Mouse (Mus musculus) heart, postnatal 0 days (tissue): ENCODE data around the gene Rpl26. TPM values are rescaled to one million over a fixed set of nuclear protein-coding genes. Genes with fewer than 3 reads are reported as not detected.
"Not testable (repeated sequence)": the region's sequence is repeated elsewhere in the genome, so short reads cannot be mapped to it uniquely, and the experiment has no call there.

Source experiments
- ATAC-seq: fragments of 200-750 bp; cut with Nextera tagmentation; 2 replicates; pipeline ENCODE4 v1.8.0; 2017; ENCODE audit warnings: low read depth, moderate number of reproducible peaks, moderate library complexity; ENCODE audit not compliant: insufficient read depth
- DNase-seq: peaks from one replicate; pipeline ENCODE4 v3.0.0-alpha.2; 2016; ENCODE audit warnings: low spot score
- H3K27ac ChIP-seq: fragments of 300-500 bp; sonication (generic); 2 replicates; pipeline ENCODE4 v1.5.1; 2014; ENCODE audit warnings: low read depth, mild to moderate bottlenecking
- H3K27me3 ChIP-seq: fragments of 300-500 bp; sonication (generic); 2 replicates; pipeline ENCODE4 v1.6.1; 2014; ENCODE audit warnings: low read length, mixed read lengths; ENCODE audit not compliant: control insufficient read depth, insufficient read depth
- H3K36me3 ChIP-seq: fragments of 300-500 bp; sonication (generic); replicated peaks from 2 replicates; pipeline ENCODE4 v1.6.1; 2014; ENCODE audit warnings: low read length, mixed read lengths; ENCODE audit not compliant: control insufficient read depth, insufficient read depth
- H3K4me1 ChIP-seq: fragments of 300-500 bp; sonication (generic); 2 replicates; pipeline ENCODE4 v1.6.1; 2014; ENCODE audit warnings: antibody characterized with exemption; ENCODE audit not compliant: control insufficient read depth, insufficient read depth
- H3K4me2 ChIP-seq: fragments of 300-500 bp; sonication (generic); 2 replicates; pipeline ENCODE4 v1.6.1; 2014; ENCODE audit warnings: low read depth, mild to moderate bottlenecking, low read length, moderate library complexity
- H3K4me3 ChIP-seq: fragments of 300-500 bp; sonication (generic); 2 replicates; pipeline ENCODE4 v1.5.1; 2014; ENCODE audit warnings: low read depth, low read length
- H3K9ac ChIP-seq: fragments of 300-500 bp; sonication (generic); replicated peaks from 2 replicates; pipeline ENCODE4 v1.6.1; 2014; ENCODE audit warnings: low read depth, low read length, mixed read lengths
- H3K9me3 ChIP-seq: fragments of 300-500 bp; sonication (generic); replicated peaks from 2 replicates; pipeline ENCODE4 v1.6.1; 2016; ENCODE audit warnings: low read length; ENCODE audit not compliant: control insufficient read depth
- CTCF ChIP-seq: IDR thresholded peaks from 2 replicates; pipeline ENCODE4 v1.5.1; 2016; ENCODE audit warnings: antibody characterized with exemption, control low read depth, low read depth
- EP300 ChIP-seq: IDR thresholded peaks from 2 replicates; pipeline ENCODE4 v1.6.1; 2016; ENCODE audit warnings: antibody characterized with exemption, low read depth
- WGBS: fragments of 180-500 bp; shearing (Covaris S2); extraction: QIAGEN DNeasy Blood & Tissue Kit; methylation state at CpG from one replicate; pipeline ENCODE4 v1.1.7; 2014; 5-methylcytosine and 5-hydroxymethylcytosine counted together
- polyA plus RNA-seq: library from polyadenylated mRNA; unstranded; fragments of >200 nt; fragmentation: Nextera tagmentation; extraction: Ambion mirVana; gene quantifications from 2 replicates; pipeline ENCODE4 v1.2.1, GENCODE M21; 2015
- total RNA-seq: library from RNA; depleted of rRNA; stranded (reverse); fragments of >200 nt; gene quantifications from 2 replicates; pipeline ENCODE4 v1.2.3, GENCODE M21; 2014; ENCODE audit warnings: low replicate concordance

Gene Rpl26
- total and polyA plus RNA-seq, 2 experiments from 2014 or later, result 529 to 1,343 TPM

GRCm38 (mm10) chr11:68923191-68923590 is 21.8 kb downstream of the Rpl26 start:
- Histone ChIP-seq H3K36me3 (no peaks in the 10 kb centered on the region), H3K27me3 (no peaks in the 10 kb centered on the region), H3K4me3 (no peak overlapping the region), H3K9ac (no peak overlapping the region), H3K27ac (no peak overlapping the region), H3K4me2 (no peak overlapping the region), H3K9me3 (no peaks in the 10 kb centered on the region), H3K4me1 (no peaks in the 10 kb centered on the region)
- TF ChIP-seq EP300, result no peak
- no peak for TF ChIP-seq CTCF
- ATAC-seq (no peak), DNase-seq (no peak)
- 60% methylated on average over 3 of the region's 3 CpGs for WGBS

DNA sequence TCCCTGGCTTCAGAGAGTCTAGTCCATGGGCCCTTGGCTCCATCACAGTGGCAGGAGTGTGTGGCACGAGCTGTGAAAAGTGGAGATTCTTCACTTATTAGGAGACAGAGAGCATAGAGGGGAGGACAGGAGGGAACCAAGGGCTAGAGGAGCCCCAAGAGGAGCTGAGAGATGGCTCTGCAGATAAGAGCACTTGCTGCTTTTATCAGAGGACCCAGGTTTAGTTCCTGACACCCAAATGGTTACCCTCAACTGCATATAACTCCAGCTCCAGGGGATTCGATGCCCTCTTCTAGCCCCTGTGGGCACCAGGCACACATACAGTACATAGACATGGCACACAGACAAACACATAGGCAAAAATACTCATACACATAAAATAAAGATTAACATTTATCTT is 23.4 kb downstream of the Rpl26 start:
- no peak for DNase-seq
- no peak overlapping the region for H3K9ac ChIP-seq
- H3K27ac ChIP-seq, result no peak overlapping the region
- no peak for TF ChIP-seq CTCF
- TF ChIP-seq EP300, result no peak
- no peaks in the 10 kb centered on the region for H3K27me3 ChIP-seq
- no peaks in the 10 kb centered on the region for H3K9me3 ChIP-seq
- no peaks in the 10 kb centered on the region for H3K36me3 ChIP-seq
- ATAC-seq, result no peak
- 83% methylated on average over 2 of the region's 2 CpGs for WGBS
- H3K4me1 ChIP-seq, result no peaks in the 10 kb centered on the region
- no peak overlapping the region for H3K4me2 ChIP-seq
- H3K4me3 ChIP-seq, result no peak overlapping the region

DNA sequence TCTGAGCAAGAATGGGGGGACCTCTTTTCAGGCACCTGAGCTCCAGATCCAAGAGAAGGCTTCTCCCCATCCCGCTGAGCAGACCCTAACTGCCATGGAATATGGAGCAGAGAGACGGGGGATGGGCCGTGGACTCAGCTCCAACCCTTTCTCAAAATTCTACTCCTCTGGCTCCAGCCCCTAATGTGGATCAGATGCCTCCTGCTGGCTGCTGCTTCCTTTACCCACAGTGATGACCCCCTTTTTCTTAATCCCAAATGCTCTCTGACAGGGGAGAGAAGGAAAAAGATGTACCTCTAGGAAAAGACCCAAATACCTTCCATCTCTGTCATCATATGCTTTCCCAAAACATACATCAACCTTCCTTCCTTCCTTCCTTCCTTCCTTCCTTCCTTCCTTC is 25.6 kb downstream of the Rpl26 start, which contains the start of gene Odf4:
TSS of gene Odf4 (minus strand) at position 101 of the 400 bp plus-strand sequence.
- H3K4me1 ChIP-seq, result no peaks in the 10 kb centered on the region
- no peak for ATAC-seq
- H3K4me2 ChIP-seq, result no peak within 1 kb of the TSS
- no peak within 1 kb of the TSS for H3K4me3 ChIP-seq
- TF ChIP-seq EP300 (no peak), CTCF (no peak)
- H3K27ac ChIP-seq, result no peak within 1 kb of the TSS
- H3K27me3 ChIP-seq, result no peaks in the 10 kb centered on the region
- H3K36me3 ChIP-seq, result no peaks in the 10 kb centered on the region
- no peaks in the 10 kb centered on the region for H3K9me3 ChIP-seq
- H3K9ac ChIP-seq, result no peak within 1 kb of the TSS
- DNase-seq, result no peak
- WGBS, result 78% methylated on average over 3 of the region's 3 CpGs

DNA sequence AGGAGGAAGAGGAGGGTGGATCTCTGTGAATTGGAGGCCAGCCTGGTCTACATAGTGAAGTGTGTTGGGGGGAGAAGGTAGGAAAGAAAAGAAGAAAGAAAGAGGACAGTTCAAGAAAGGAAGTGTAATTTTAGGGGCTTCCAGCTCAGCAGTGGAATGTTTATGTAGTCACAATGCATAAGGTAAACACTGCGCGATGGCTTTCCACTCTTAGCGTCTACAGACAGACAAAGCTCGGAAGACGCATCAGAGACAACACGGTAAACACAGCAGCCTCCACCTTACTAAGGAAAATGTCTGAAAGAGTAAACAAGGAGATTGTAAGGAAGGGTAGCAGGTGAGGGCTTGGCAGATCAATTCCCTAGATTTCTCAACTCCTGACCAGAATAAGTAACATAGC is 28.6 kb downstream of the Rpl26 start:
- no peak for DNase-seq
- ATAC-seq, result no peak
- no peak overlapping the region for H3K4me2 ChIP-seq
- H3K27ac ChIP-seq, result no peak overlapping the region
- H3K9me3 ChIP-seq, result no peaks in the 10 kb centered on the region
- no peaks in the 10 kb centered on the region for H3K27me3 ChIP-seq
- WGBS, result 69% methylated on average over 6 of the region's 6 CpGs
- H3K9ac ChIP-seq, result no peak overlapping the region
- H3K36me3 ChIP-seq, result no peaks in the 10 kb centered on the region
- no peaks in the 10 kb centered on the region for H3K4me1 ChIP-seq
- TF ChIP-seq EP300, result no peak
- no peak for TF ChIP-seq CTCF
- no peak overlapping the region for H3K4me3 ChIP-seq

DNA sequence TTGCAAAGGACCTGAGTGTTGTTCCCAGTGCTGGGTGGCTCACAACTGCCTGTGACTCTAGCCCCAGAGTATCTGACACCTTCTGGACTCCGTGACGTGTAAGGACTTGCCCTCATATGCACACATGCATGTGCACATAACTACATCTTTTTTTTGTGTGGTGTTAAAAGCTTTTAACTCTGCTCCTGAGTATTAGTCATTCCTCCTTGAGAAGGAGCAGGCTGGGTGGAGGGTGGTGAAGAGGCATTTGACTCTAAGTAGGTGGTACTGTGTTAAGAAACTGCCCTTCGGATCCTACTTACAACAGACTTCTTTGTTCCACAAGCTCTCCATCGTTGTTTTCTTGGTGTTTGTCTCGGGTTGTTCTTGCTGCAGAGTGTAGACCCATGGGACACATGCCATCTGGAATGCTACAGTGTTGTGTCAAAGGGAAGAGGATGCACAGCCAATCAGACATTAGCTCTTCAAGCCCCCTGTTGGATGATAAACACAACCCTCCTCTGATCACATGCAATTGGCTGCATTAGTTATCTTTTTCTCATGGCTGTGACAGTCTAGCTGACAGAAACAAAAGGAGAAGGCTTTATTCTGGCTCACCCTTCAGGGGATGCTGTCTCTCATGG is 32.6 kb downstream of the Rpl26 start:
- ATAC-seq, result no peak
- no peak for TF ChIP-seq EP300
- WGBS, result 66% methylated on average over 5 of the region's 5 CpGs

DNA sequence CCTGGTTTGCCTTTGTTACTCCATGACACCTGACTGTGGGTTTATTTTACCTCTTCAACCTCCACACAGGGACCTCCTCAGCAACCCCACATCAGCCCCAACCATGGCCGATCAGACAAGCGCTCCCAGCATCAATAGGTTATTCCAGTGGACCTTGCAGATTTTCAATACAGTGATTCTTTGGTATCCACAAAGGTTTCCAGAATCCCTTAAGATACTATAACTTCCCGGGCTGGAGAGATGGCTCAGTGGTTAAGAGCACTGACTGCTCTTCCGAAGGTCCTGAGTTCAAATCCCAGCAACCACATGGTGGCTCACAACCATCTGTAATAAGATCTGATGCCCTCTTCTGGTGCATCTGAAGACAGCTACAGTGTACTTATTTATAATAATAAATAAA is 35.6 kb downstream of the Rpl26 start:
- not testable (repeated sequence) for H3K27me3 ChIP-seq, H3K4me2 ChIP-seq, H3K27ac ChIP-seq, H3K9ac ChIP-seq, H3K4me3 ChIP-seq, ATAC-seq, H3K4me1 ChIP-seq, H3K36me3 ChIP-seq, DNase-seq, H3K9me3 ChIP-seq
- 74% methylated on average over 4 of the region's 4 CpGs for WGBS

More for the DNA sequence above, 32.6 kb downstream of the Rpl26 start:
- Histone ChIP-seq H3K9ac (no peak overlapping the region), H3K27me3 (no peaks in the 10 kb centered on the region), H3K4me3 (no peak overlapping the region), H3K4me1 (no peaks in the 10 kb centered on the region), H3K9me3 (no peaks in the 10 kb centered on the region), H3K27ac (no peak overlapping the region), H3K36me3 (no peaks in the 10 kb centered on the region), H3K4me2 (no peak overlapping the region)
- no peak for DNase-seq
